Mouse (Mus musculus) urinary bladder, postnatal 36 days (tissue): ENCODE results near the gene Gja10.

Source experiments
- DNase-seq, 2 experiments: peaks; one replicate each; pipeline ENCODE4 v3.0.0; 2022; ENCODE audit warnings: low spot score in 2 of 2, mixed read lengths in 1 of 2

Gene Gja10

GRCm38 (mm10) chr4:32560724-32561554 is 41.6 kb downstream of the Gja10 start:
- DNase-seq: no peak

DNA sequence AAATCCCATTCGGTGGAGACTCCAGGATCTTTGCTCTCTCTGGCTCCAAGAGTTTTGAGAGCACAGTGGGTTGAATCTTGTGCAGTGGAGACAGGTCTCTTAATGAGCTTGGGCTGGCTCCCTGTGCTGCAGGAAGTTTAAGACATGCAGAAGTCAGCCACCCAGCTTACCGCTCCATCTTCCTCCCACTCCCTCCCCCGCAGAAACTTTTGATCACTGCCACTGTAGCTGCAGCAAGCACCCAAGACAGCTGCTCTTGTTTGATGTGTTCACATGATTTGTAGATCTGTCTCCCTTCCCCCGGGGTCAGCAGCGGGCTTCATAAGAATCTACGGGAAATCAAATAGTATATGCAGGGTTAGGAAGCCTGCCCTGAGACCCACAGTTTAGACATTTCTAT is 42.3 kb downstream of the Gja10 start:
- DNase-seq: no peak

DNA sequence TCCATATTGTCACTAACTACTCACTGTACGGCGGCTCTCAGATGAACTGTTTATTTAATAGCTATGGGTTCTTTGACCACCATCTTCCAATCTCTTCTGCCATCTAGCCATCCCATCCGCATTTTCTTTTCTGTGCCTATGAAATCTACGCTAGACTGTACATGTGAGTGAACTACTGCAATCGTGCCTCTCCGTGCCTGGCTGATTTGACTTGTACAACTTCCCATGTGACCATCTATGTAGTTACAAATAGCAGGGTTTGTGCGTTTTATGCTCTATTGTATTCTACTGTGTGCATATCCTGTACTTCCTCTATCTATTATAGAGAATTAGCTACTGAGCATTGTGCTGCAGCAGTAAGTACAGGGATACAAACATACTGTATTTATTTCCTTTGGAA is 47.1 kb downstream of the Gja10 start:
- DNase-seq: no peak

DNA sequence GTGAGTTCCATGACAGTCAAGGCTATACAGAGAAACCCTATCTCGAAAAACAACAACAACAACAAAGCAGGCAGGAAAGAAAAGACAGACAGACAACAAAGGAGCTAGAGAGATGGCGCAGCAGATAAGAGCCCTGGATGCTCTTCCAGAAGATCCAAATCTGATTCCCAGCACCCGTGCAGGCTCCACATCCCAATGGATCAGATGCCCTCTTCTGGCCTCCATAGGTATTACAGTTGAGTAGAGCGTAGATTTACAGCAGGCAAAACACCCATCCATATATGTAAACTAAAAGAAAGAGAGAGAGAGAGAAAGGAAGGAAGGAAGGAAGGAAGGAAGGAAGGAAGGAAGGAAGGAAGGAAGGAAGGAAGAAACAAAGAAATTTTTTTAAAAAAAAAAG is 51.2 kb downstream of the Gja10 start:
- DNase-seq: no peak

- no peak for DNase-seq
These were observed 53.4 kb downstream of the Gja10 start for GRCm38 (mm10) chr4:32549150-32549549.
